Mouse (Mus musculus): ENCODE data around the gene Gm12258. TPM values are rescaled to one million over a fixed set of nuclear protein-coding genes. Genes with fewer than 3 reads are reported as not detected.

Gm12258 gene
- total RNA-seq (2023), result 4.1 to 8.8 TPM (median 5.6 TPM) in 4 replicates

GRCm38 (mm10) chr11:58846919-58847461, at the start of gene Gm12258:
TSS of gene Gm12258 (plus strand) at chr11:58847158.

GRCm38 (mm10) chr11:58801558-58802228, 45.3 kb upstream of the Gm12258 start, which contains the start of gene Fam183b:
TSS of gene Fam183b (minus strand) at chr11:58801960.

GRCm38 (mm10) chr11:58814700-58815099, 32.3 kb upstream of the Gm12258 start, which contains the start of gene Olfr313:
TSS of gene Olfr313 (plus strand) at chr11:58815000.

GRCm38 (mm10) chr11:58828937-58829336, 18.0 kb upstream of the Gm12258 start, which contains the start of gene Olfr312:
TSS of gene Olfr312 (plus strand) at chr11:58829237.

GRCm38 (mm10) chr11:58838951-58839350, 8.0 kb upstream of the Gm12258 start, which contains the start of gene Olfr311:
TSS of gene Olfr311 (plus strand) at chr11:58839251.

GRCm38 (mm10) chr11:58867039-58867953, 20.3 kb downstream of the Gm12258 start, which contains the start of gene 2810021J22Rik:
TSS of gene 2810021J22Rik (plus strand) at chr11:58867216.

GRCm38 (mm10) chr11:58903511-58904409, 56.8 kb downstream of the Gm12258 start, which contains the start of gene Zfp39:
TSS of gene Zfp39 (minus strand) at chr11:58904225.

Other genes with a start within 250 kb of the Gm12258 start
- not detected in 4 replicates for gene 2210407C18Rik, start 231.1 kb upstream of the Gm12258 start, total RNA-seq (2023)
- gene Olfr323, start 216.7 kb upstream of the Gm12258 start, total RNA-seq (2023), result not detected in 4 replicates
- gene Trim58, start 206.7 kb upstream of the Gm12258 start, total RNA-seq (2023), result not detected in 4 replicates
- gene Olfr322, start 188.4 kb upstream of the Gm12258 start, total RNA-seq (2023), result not detected in 4 replicates
- gene Olfr320, start 166.1 kb upstream of the Gm12258 start, total RNA-seq (2023), result not detected in 4 replicates
- not detected in 4 replicates for gene Olfr319, start 148.0 kb upstream of the Gm12258 start, total RNA-seq (2023)
- 0.41 to 1.1 TPM (median 0.60 TPM) in 4 replicates for gene Olfr318, start 123.1 kb upstream of the Gm12258 start, total RNA-seq (2023)
- not detected in 4 replicates for gene Olfr317, start 107.9 kb upstream of the Gm12258 start, total RNA-seq (2023)
- gene Olfr316, start 94.4 kb upstream of the Gm12258 start, total RNA-seq (2023), result not detected in 4 replicates
- not detected in 4 replicates for gene Olfr315, start 74.0 kb upstream of the Gm12258 start, total RNA-seq (2023)
- gene Olfr314, start 64.2 kb upstream of the Gm12258 start, total RNA-seq (2023), result 0.20 TPM in 1 of 4 replicates, not detected in the others
- gene Fam183b, start 45.2 kb upstream of the Gm12258 start, total RNA-seq (2023), result not detected in 4 replicates
- not detected in 4 replicates for gene Olfr313, start 32.2 kb upstream of the Gm12258 start, total RNA-seq (2023)
- not detected in 4 replicates for gene Olfr312, start 17.9 kb upstream of the Gm12258 start, total RNA-seq (2023)
- not detected in 4 replicates for gene Olfr311, start 7.9 kb upstream of the Gm12258 start, total RNA-seq (2023)
- 10.3 to 12.2 TPM (median 11.0 TPM) in 4 replicates for gene 2810021J22Rik, start 20.1 kb downstream of the Gm12258 start, total RNA-seq (2023)
- gene Zfp39, start 57.1 kb downstream of the Gm12258 start, total RNA-seq (2023), result 9.9 to 13.0 TPM (median 11.6 TPM) in 4 replicates
- gene Btnl10, start 70.8 kb downstream of the Gm12258 start, total RNA-seq (2023), result not detected in 4 replicates
- 113 to 129 TPM (median 118 TPM) in 4 replicates for gene Rnf187, start 91.8 kb downstream of the Gm12258 start, total RNA-seq (2023)
- gene Hist3h2ba, start 101.8 kb downstream of the Gm12258 start, total RNA-seq (2023), result 20.4 to 26.0 TPM (median 20.9 TPM) in 4 replicates
- 61.7 to 72.8 TPM (median 69.5 TPM) in 4 replicates for gene Hist3h2a, start 107.5 kb downstream of the Gm12258 start, total RNA-seq (2023)
- gene Trim17, start 107.5 kb downstream of the Gm12258 start, total RNA-seq (2023), result 0.16 to 0.39 TPM (median 0.28 TPM) in 4 replicates
- gene Trim11, start 130.9 kb downstream of the Gm12258 start, total RNA-seq (2023), result 110 to 128 TPM (median 119 TPM) in 4 replicates

Measured in B cell, adult 62 days (primary cell).